Mouse (Mus musculus) cerebellum, adult 2 months (tissue): Measurements from ENCODE around the gene Keap1. TPM values are rescaled to one million over a fixed set of nuclear protein-coding genes. Genes with fewer than 3 reads are reported as not detected.

Source experiments
- DNase-seq, 2 experiments: peaks; one replicate each; pipeline ENCODE4 v3.0.0; 2021
- H3K27ac ChIP-seq: fragments of 200-500 bp; 2 replicates; pipeline ENCODE4 v1.5.1; 2012; ENCODE audit warnings: low read length, control low read depth, inconsistent platforms; ENCODE audit not compliant: insufficient read depth
- H3K27me3 ChIP-seq: fragments of 200-500 bp; 2 replicates; pipeline ENCODE4 v1.6.1; 2012; ENCODE audit warnings: inconsistent platforms, mild to moderate bottlenecking, low read length, moderate library complexity; ENCODE audit not compliant: control insufficient read depth, insufficient read depth
- H3K4me1 ChIP-seq: fragments of 200-500 bp; 2 replicates; pipeline ENCODE4 v1.6.1; 2011; ENCODE audit warnings: low read length; ENCODE audit not compliant: control insufficient read depth, insufficient read depth
- H3K4me3 ChIP-seq: fragments of 200-500 bp; replicated peaks from 2 replicates; pipeline ENCODE3; 2011; ENCODE audit warnings: mild to moderate bottlenecking, low read depth, low read length, control low read depth; ENCODE audit not compliant: insufficient read depth
- CTCF ChIP-seq: fragments of 200-500 bp; IDR thresholded peaks from 2 replicates; pipeline ENCODE4 v1.5.1; 2011; ENCODE audit warnings: low read depth, mild to moderate bottlenecking, control low read depth, low read length, moderate library complexity, borderline replicate concordance; ENCODE audit not compliant: insufficient read depth
- POLR2A ChIP-seq: fragments of 200-500 bp; IDR thresholded peaks from 2 replicates; pipeline ENCODE4 v1.6.1; 2011; ENCODE audit warnings: low read length, control low read depth, borderline replicate concordance; ENCODE audit not compliant: insufficient read depth
- WGBS: fragments of 180-500 bp; shearing (Covaris S2); methylation state at CpG from one replicate; pipeline ENCODE4 v1.1.7; 2018; 5-methylcytosine and 5-hydroxymethylcytosine counted together
- polyA plus RNA-seq: library from polyadenylated mRNA; depleted of rRNA; stranded (reverse); fragments of >200 nt; gene quantifications from 2 replicates; pipeline ENCODE4 v1.2.3, GENCODE M21; 2012; rRNA removed

The Keap1 gene
- polyA plus RNA-seq, 1 experiment = 60.5 TPM

GRCm38 (mm10) chr9:21181421-21182220 lies 57.5 kb downstream of the Keap1 start:
- peaks cover 17% of the 10 kb centered on the region for H3K4me1 ChIP-seq
- WGBS = 23% methylated on average over 48 of the region's 48 CpGs
- DNase-seq = no peak
- no peak overlapping the region for H3K27ac ChIP-seq
- H3K27me3 ChIP-seq = no peaks in the 10 kb centered on the region
- no peak overlapping the region for H3K4me3 ChIP-seq
- TF ChIP-seq POLR2A (no peak), CTCF (no peak)

GRCm38 (mm10) chr9:21180841-21181240 lies 58.3 kb downstream of the Keap1 start:
- Histone ChIP-seq H3K27ac (no peak overlapping the region), H3K4me3 (no peak overlapping the region), H3K4me1 (peaks cover 16% of the 10 kb centered on the region), H3K27me3 (no peaks in the 10 kb centered on the region)
- WGBS = 96% methylated on average over 1 of the region's 1 CpGs
- no peak for TF ChIP-seq POLR2A
- no peak for TF ChIP-seq CTCF
- no peak for DNase-seq

GRCm38 (mm10) chr9:21180402-21180801 lies 58.8 kb downstream of the Keap1 start:
- no peak overlapping the region for H3K4me3 ChIP-seq
- 42% methylated on average over 4 of the region's 4 CpGs for WGBS
- no peak overlapping the region for H3K27ac ChIP-seq
- TF ChIP-seq POLR2A = no peak
- no peak for TF ChIP-seq CTCF
- no peaks in the 10 kb centered on the region for H3K27me3 ChIP-seq
- no peak for DNase-seq
- peaks cover 11% of the 10 kb centered on the region for H3K4me1 ChIP-seq

Other genes starting within 250 kb of the Keap1 start
- 135 and 139 TPM in 2 replicates for gene Mrpl4, start 236.6 kb downstream of the Keap1 start, polyA plus RNA-seq
- gene Icam1, start 223.4 kb downstream of the Keap1 start, polyA plus RNA-seq = 1.4 and 1.6 TPM in 2 replicates
- gene Icam4, start 210.0 kb downstream of the Keap1 start, polyA plus RNA-seq = 0.32 and 0.65 TPM in 2 replicates
- 1.6 and 2.5 TPM in 2 replicates for gene Icam5, start 207.3 kb downstream of the Keap1 start, polyA plus RNA-seq
- 1.0 TPM in 1 of 2 replicates, not detected in the other for gene Zglp1, start 172.3 kb downstream of the Keap1 start, polyA plus RNA-seq
- 1.8 and 2.2 TPM in 2 replicates for gene Gm49373, start 166.3 kb downstream of the Keap1 start, polyA plus RNA-seq
- gene Fdx1l, start 165.7 kb downstream of the Keap1 start, polyA plus RNA-seq = 78.0 and 83.9 TPM in 2 replicates
- 2.6 and 4.1 TPM in 2 replicates for gene Gm38431, start 147.4 kb downstream of the Keap1 start, polyA plus RNA-seq
- 29.9 and 31.4 TPM in 2 replicates for gene Raver1, start 147.4 kb downstream of the Keap1 start, polyA plus RNA-seq
- 17.2 and 17.9 TPM in 2 replicates for gene Tyk2, start 108.1 kb downstream of the Keap1 start, polyA plus RNA-seq
- gene Cdc37, start 89.4 kb downstream of the Keap1 start, polyA plus RNA-seq = 189 and 202 TPM in 2 replicates
- gene Pde4a, start 73.6 kb downstream of the Keap1 start, polyA plus RNA-seq = 51.2 and 57.4 TPM in 2 replicates
- gene S1pr5, start 9.1 kb upstream of the Keap1 start, polyA plus RNA-seq = 40.8 and 44.6 TPM in 2 replicates
- 70.9 and 72.4 TPM in 2 replicates for gene Atg4d, start 25.9 kb upstream of the Keap1 start, polyA plus RNA-seq
- 46.8 and 48.2 TPM in 2 replicates for gene Kri1, start 48.6 kb upstream of the Keap1 start, polyA plus RNA-seq
- 76.6 and 88.6 TPM in 2 replicates for gene Cdkn2d, start 52.0 kb upstream of the Keap1 start, polyA plus RNA-seq
- gene Ap1m2, start 73.0 kb upstream of the Keap1 start, polyA plus RNA-seq = 1.6 and 1.8 TPM in 2 replicates
- 67.7 and 70.3 TPM in 2 replicates for gene Slc44a2, start 81.3 kb upstream of the Keap1 start, polyA plus RNA-seq
- 81.0 and 81.1 TPM in 2 replicates for gene Ilf3, start 128.5 kb upstream of the Keap1 start, polyA plus RNA-seq
- 37.5 and 39.5 TPM in 2 replicates for gene Qtrt1, start 172.5 kb upstream of the Keap1 start, polyA plus RNA-seq
- 66.9 and 68.6 TPM in 2 replicates for gene Dnm2, start 185.5 kb upstream of the Keap1 start, polyA plus RNA-seq